8 mouse cellular contexts compared by ENCODE assay signal in the genomic region with DNA sequence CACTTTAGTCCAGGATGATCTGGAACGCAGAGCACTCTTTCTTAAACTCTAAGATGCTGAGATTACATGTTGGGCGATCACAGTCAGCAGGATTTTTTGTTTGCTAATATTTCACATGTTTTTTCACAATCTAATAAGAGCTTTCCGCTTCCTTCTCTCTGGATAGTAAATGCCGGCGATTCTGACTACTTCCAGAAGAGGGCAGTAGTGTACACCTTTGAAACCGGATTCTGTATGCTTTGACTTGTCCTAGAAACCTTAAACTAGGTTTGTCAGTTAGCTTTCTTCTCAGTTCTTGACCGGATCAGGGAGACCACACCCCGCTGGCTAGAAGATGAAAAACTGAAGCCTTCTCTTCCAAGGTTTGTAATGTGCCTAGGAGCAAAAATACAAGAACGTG. TPM values are rescaled to one million over a fixed set of nuclear protein-coding genes. Genes with fewer than 3 reads are reported as not detected.
A peak's percentile ranks its signal among the peaks of the same experiment; 100 is the strongest.
DNase-seq lines count a peak whose midpoint lies in the region; ATAC-seq and TF ChIP-seq lines count a peak whose summit lies in the region.

No protein-coding gene starts in this region.

- H3K4me3 ChIP-seq in forebrain, embryonic 10.5 days = no peak overlapping the region
- no peak overlapping the region for H3K4me3 ChIP-seq in forebrain, embryonic 13.5 days
- no peak overlapping the region for H3K4me3 ChIP-seq in cortical plate, adult 2 months (ENCODE audit: insufficient read depth, low read length)
- no peak overlapping the region for H3K4me3 ChIP-seq in lung, adult 2 months (replicated peaks; ENCODE audit: extremely low read depth, low read depth, low read length)

- no peaks in the 10 kb centered on the region for H3K36me3 ChIP-seq in forebrain, embryonic 10.5 days (replicated peaks)
- no peaks in the 10 kb centered on the region for H3K36me3 ChIP-seq in forebrain, embryonic 13.5 days (ENCODE audit: poor library complexity, severe bottlenecking)
- H3K36me3 ChIP-seq in splenic B cell, adult 2 months (ENCODE audit: control insufficient read depth, insufficient read depth, low read length, poor library complexity, severe bottlenecking) = no peaks in the 10 kb centered on the region

- 14% methylated on average over 9 of the region's 9 CpGs for WGBS in forebrain, embryonic 10.5 days
- 13% methylated on average over 9 of the region's 9 CpGs for WGBS in forebrain, embryonic 13.5 days
- WGBS in lung, adult 2 months = 11% methylated on average over 9 of the region's 9 CpGs

- peak; percentile 53 for DNase-seq in forebrain, embryonic 10.5 days (ENCODE audit: extremely low spot score, low spot score)
- peak; percentile 77 for DNase-seq in urinary bladder, postnatal 14 days (ENCODE audit: low spot score)
- no peak for DNase-seq in urinary bladder, adult 2 months (ENCODE audit: low spot score)
- peak; percentile 78 for DNase-seq in kidney, postnatal 10 days
- peak; percentile 61 for DNase-seq in lung, adult 2 months
- peak; percentile 59 for DNase-seq in splenic B cell, adult 2 months (ENCODE audit: low read depth, low spot score)

- H3K4me1 ChIP-seq in forebrain, embryonic 10.5 days = peaks cover 14% of the 10 kb centered on the region
- no peaks in the 10 kb centered on the region for H3K4me1 ChIP-seq in forebrain, embryonic 13.5 days
- H3K4me1 ChIP-seq in cortical plate, adult 2 months (ENCODE audit: control insufficient read depth, insufficient read depth, low read length) = no peaks in the 10 kb centered on the region
- H3K4me1 ChIP-seq in lung, adult 2 months (ENCODE audit: control insufficient read depth, insufficient read depth, low read length) = no peaks in the 10 kb centered on the region

- H3K27me3 ChIP-seq in forebrain, embryonic 10.5 days (ENCODE audit: poor library complexity, severe bottlenecking) = peaks cover 5% of the 10 kb centered on the region; the same call in 1 of the 2 replicates
- H3K27me3 ChIP-seq in forebrain, embryonic 13.5 days = 0 out of 2 replicates have a peak, but pooled peaks cover 4% of the 10 kb centered on the region
- H3K27me3 ChIP-seq in splenic B cell, adult 2 months (ENCODE audit: control insufficient read depth, insufficient read depth, low read length, poor library complexity, severe bottlenecking) = no peaks in the 10 kb centered on the region

- H3K9ac ChIP-seq in forebrain, embryonic 13.5 days = no peak overlapping the region

- H3K9me3 ChIP-seq in forebrain, embryonic 10.5 days = no peaks in the 10 kb centered on the region
- no peaks in the 10 kb centered on the region for H3K9me3 ChIP-seq in forebrain, embryonic 13.5 days (replicated peaks)

- ATAC-seq in forebrain, embryonic 13.5 days = no peak

- no peak overlapping the region for H3K4me2 ChIP-seq in forebrain, embryonic 13.5 days

- TF ChIP-seq POLR2A in cortical plate, adult 2 months (IDR thresholded peaks at IDR 0.05; ENCODE audit: extremely low read depth, insufficient read depth, low read length) = no peak
- TF ChIP-seq POLR2A in lung, adult 2 months (IDR thresholded peaks at IDR 0.05; ENCODE audit: borderline replicate concordance, extremely low read depth, low read depth, low read length) = no peak

- peak; percentile 42; the same call in 1 of the 2 replicates for TF ChIP-seq CTCF in cortical plate, adult 2 months (IDR thresholded peaks at IDR 0.05; ENCODE audit: extremely low read depth, insufficient read depth, low read length)
- no peak; the same call in 1 of the 2 replicates for TF ChIP-seq CTCF in lung, adult 2 months (IDR thresholded peaks at IDR 0.05; ENCODE audit: insufficient read depth, low read length)

- H3K27ac ChIP-seq in forebrain, embryonic 10.5 days = no peak overlapping the region
- H3K27ac ChIP-seq in forebrain, embryonic 13.5 days = no peak overlapping the region
- H3K27ac ChIP-seq in cortical plate, adult 2 months (ENCODE audit: insufficient read depth, low read length) = no peak overlapping the region

RNA-seq across cellular contexts. Expression of a gene that starts 11.6 kb away (rescaled TPM):
- 3.8 and 5.0 TPM in 2 replicates for polyA plus RNA-seq in forebrain, embryonic 10.5 days (2016; fragmentation: Nextera tagmentation; extraction: Ambion mirVana)
- 0.16 and 0.21 TPM in 2 replicates for polyA plus RNA-seq in forebrain, embryonic 13.5 days (2015; fragmentation: Nextera tagmentation; extraction: Ambion mirVana)
- polyA plus RNA-seq in urinary bladder, adult 2 months (2012; rRNA removed) = 29.2 and 33.1 TPM in 2 replicates
- 0.13 and 0.27 TPM in 2 replicates for polyA plus RNA-seq in cortical plate, adult 2 months (2012; rRNA removed)
- 15.5 and 18.4 TPM in 2 replicates for polyA plus RNA-seq in lung, adult 2 months (2012; rRNA removed)

RNA-seq across cellular contexts. Expression of a gene that starts 50.0 kb away (rescaled TPM):
- polyA plus RNA-seq in forebrain, embryonic 10.5 days (2016; fragmentation: Nextera tagmentation; extraction: Ambion mirVana) = 3.8 and 4.8 TPM in 2 replicates
- 2.1 and 3.1 TPM in 2 replicates for polyA plus RNA-seq in forebrain, embryonic 13.5 days (2015; fragmentation: Nextera tagmentation; extraction: Ambion mirVana)
- polyA plus RNA-seq in urinary bladder, adult 2 months (2012; rRNA removed) = 18.4 and 18.7 TPM in 2 replicates
- 3.6 and 5.3 TPM in 2 replicates for polyA plus RNA-seq in cortical plate, adult 2 months (2012; rRNA removed)
- 39.2 and 41.8 TPM in 2 replicates for polyA plus RNA-seq in lung, adult 2 months (2012; rRNA removed)
